Comparison of ENCODE assay signal across 8 mouse cellular contexts in the genomic region with DNA sequence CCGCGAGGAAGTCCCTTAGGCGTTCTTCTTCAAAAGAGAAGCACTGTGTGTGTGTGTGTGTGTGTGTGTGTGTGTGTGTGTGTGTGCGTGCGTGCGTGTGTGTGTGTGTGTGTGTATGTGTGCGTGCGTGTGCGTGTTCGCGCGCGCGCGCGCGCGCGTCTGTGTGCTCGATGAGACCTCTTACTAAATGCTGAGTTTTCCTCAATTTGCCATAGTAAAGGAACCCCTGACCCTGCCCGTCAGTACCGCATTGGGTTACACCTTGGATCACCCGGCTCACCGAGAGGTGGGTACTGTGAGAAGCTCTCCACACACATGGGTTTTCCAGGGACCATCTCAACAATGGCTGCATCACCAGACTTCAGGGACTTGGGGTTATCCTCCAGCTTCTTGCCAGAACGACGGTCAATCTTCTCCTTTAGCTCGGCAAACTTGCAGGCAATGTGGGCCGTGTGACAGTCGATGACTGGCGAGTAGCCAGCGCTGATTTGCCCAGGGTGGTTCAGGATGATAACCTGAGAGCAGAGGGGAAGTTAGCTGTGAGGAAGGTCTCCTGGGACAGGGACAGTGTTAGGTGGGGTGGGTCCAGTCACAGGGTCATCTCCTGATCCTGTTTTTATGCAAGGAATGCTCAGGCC. TPM values are rescaled to one million over a fixed set of nuclear protein-coding genes. Genes with fewer than 3 reads are reported as not detected.
DNase-seq lines count a peak whose midpoint lies in the region; ATAC-seq and TF ChIP-seq lines count a peak whose summit lies in the region.

No protein-coding gene starts in this region.

- no peak for TF ChIP-seq CTCF in testis, adult 2 months (IDR thresholded peaks at IDR 0.05; ENCODE audit: control insufficient read depth, insufficient read depth, insufficient replicate concordance, low read depth, low read length)

- peak overlapping the region; percentile 12; the same call in 1 of the 2 replicates for H3K4me3 ChIP-seq in testis, adult 2 months (ENCODE audit: control insufficient read depth, low read depth, low read length)
- H3K4me3 ChIP-seq in limb, embryonic 13.5 days, result peak overlapping the region; percentile 51
- peak overlapping the region; percentile 46 for H3K4me3 ChIP-seq in stomach, embryonic 16.5 days (replicated peaks; ENCODE audit: low read length)

- H3K27me3 ChIP-seq in testis, adult 2 months (ENCODE audit: control insufficient read depth, insufficient read depth, low read length), result no peaks in the 10 kb centered on the region
- H3K27me3 ChIP-seq in limb, embryonic 13.5 days, result peaks cover 84% of the 10 kb centered on the region
- H3K27me3 ChIP-seq in stomach, embryonic 16.5 days (ENCODE audit: control insufficient read depth, insufficient read depth, low read length), result peaks cover 18% of the 10 kb centered on the region; the same call in 1 of the 2 replicates

- peak; percentile 20 for DNase-seq in embryo, embryonic 11 days
- no peak for DNase-seq in embryo, embryonic 9.5 days (ENCODE audit: extremely low spot score)
- no peak for DNase-seq in testis, postnatal 14 days (ENCODE audit: low spot score)
- no peak for DNase-seq in right cerebral cortex, postnatal 25 days
- DNase-seq in adrenal gland, postnatal 10 days, result no peak

- 15% methylated on average over 31 of the region's 31 CpGs for WGBS in limb, embryonic 13.5 days
- 13% methylated on average over 31 of the region's 31 CpGs for whole genome bisulfite sequencing in stomach, embryonic 16.5 days

- peak overlapping the region; percentile 55; the same call in 1 of the 2 replicates for H3K9ac ChIP-seq in limb, embryonic 13.5 days
- no peak overlapping the region for H3K9ac ChIP-seq in stomach, embryonic 16.5 days (ENCODE audit: low read length)

- no peak for TF ChIP-seq POLR2A in testis, adult 2 months (IDR thresholded peaks at IDR 0.05; ENCODE audit: control insufficient read depth, low read depth, low read length)

- ATAC-seq in limb, embryonic 13.5 days (ENCODE audit: low FRiP score, low read depth), result no peak
- no peak for ATAC-seq in stomach, embryonic 16.5 days (ENCODE audit: insufficient read depth, low FRiP score)

- no peaks in the 10 kb centered on the region for H3K36me3 ChIP-seq in testis, adult 2 months (ENCODE audit: control insufficient read depth, insufficient read depth, low read length)
- H3K36me3 ChIP-seq in limb, embryonic 13.5 days, result no peaks in the 10 kb centered on the region
- H3K36me3 ChIP-seq in stomach, embryonic 16.5 days (ENCODE audit: control insufficient read depth, insufficient read depth, low read length), result no peaks in the 10 kb centered on the region

- no peaks in the 10 kb centered on the region for H3K9me3 ChIP-seq in limb, embryonic 13.5 days
- H3K9me3 ChIP-seq in stomach, embryonic 16.5 days (replicated peaks; ENCODE audit: control insufficient read depth, low read length), result no peaks in the 10 kb centered on the region

- H3K27ac ChIP-seq in testis, adult 2 months (ENCODE audit: control insufficient read depth, insufficient read depth, low read depth, low read length), result no peak overlapping the region
- no peak overlapping the region for H3K27ac ChIP-seq in limb, embryonic 13.5 days
- no peak overlapping the region for H3K27ac ChIP-seq in stomach, embryonic 16.5 days (ENCODE audit: low read length)

- peaks cover 6% of the 10 kb centered on the region for H3K4me1 ChIP-seq in testis, adult 2 months (ENCODE audit: control insufficient read depth, insufficient read depth, low read length)
- peaks cover 16% of the 10 kb centered on the region for H3K4me1 ChIP-seq in limb, embryonic 13.5 days
- peaks cover 4% of the 10 kb centered on the region; the same call in 1 of the 2 replicates for H3K4me1 ChIP-seq in stomach, embryonic 16.5 days (ENCODE audit: control insufficient read depth, insufficient read depth, low read length)

- peak overlapping the region; percentile 91 for H3K4me2 ChIP-seq in limb, embryonic 13.5 days (replicated peaks)
- H3K4me2 ChIP-seq in stomach, embryonic 16.5 days (ENCODE audit: low read depth, low read length), result peak overlapping the region; percentile 82

RNA-seq across cellular contexts. Expression of gene Eef1a2, which starts 8.4 kb away (rescaled TPM):
- 0.07 TPM in 2 replicates for polyA plus RNA-seq in testis, adult 2 months (2012; rRNA removed)
- not detected in 2 replicates for polyA plus RNA-seq in limb, embryonic 13.5 days (2015; fragmentation: Nextera tagmentation; extraction: Ambion mirVana)
- 0.10 and 0.17 TPM in 2 replicates for polyA plus RNA-seq in stomach, embryonic 16.5 days (2015; fragmentation: Nextera tagmentation; extraction: Ambion mirVana)
- 100 to 1,000 TPM in 1 of 2 experiments, 10 to 100 TPM in 1; 69.0 to 168 TPM for total RNA-seq in adrenal gland, postnatal 10 days (2021)

RNA-seq across cellular contexts. Expression of gene Kcnq2, which starts 13.3 kb away (rescaled TPM):
- polyA plus RNA-seq in testis, adult 2 months (2012; rRNA removed), result 9.2 and 9.8 TPM in 2 replicates
- 0.29 and 0.34 TPM in 2 replicates for polyA plus RNA-seq in limb, embryonic 13.5 days (2015; fragmentation: Nextera tagmentation; extraction: Ambion mirVana)
- 1.1 TPM in 2 replicates for polyA plus RNA-seq in stomach, embryonic 16.5 days (2015; fragmentation: Nextera tagmentation; extraction: Ambion mirVana)
- total RNA-seq in adrenal gland, postnatal 10 days (2021), result 1 to 10 TPM; 4.2 to 8.1 TPM

RNA-seq across cellular contexts. Expression of gene Ppdpf, which starts 38.6 kb away (rescaled TPM):
- 8.2 and 9.5 TPM in 2 replicates for polyA plus RNA-seq in testis, adult 2 months (2012; rRNA removed)
- 352 and 375 TPM in 2 replicates for polyA plus RNA-seq in limb, embryonic 13.5 days (2015; fragmentation: Nextera tagmentation; extraction: Ambion mirVana)
- 220 and 249 TPM in 2 replicates for polyA plus RNA-seq in stomach, embryonic 16.5 days (2015; fragmentation: Nextera tagmentation; extraction: Ambion mirVana)
- total RNA-seq in adrenal gland, postnatal 10 days (2021), result 10 to 100 TPM; 88.6 to 92.3 TPM

RNA-seq across cellular contexts. Expression of gene Ptk6, which starts 54.2 kb away (rescaled TPM):
- polyA plus RNA-seq in testis, adult 2 months (2012; rRNA removed), result 0.12 and 0.20 TPM in 2 replicates
- not detected in 2 replicates for polyA plus RNA-seq in limb, embryonic 13.5 days (2015; fragmentation: Nextera tagmentation; extraction: Ambion mirVana)
- polyA plus RNA-seq in stomach, embryonic 16.5 days (2015; fragmentation: Nextera tagmentation; extraction: Ambion mirVana), result 0.56 and 0.70 TPM in 2 replicates
- total RNA-seq in adrenal gland, postnatal 10 days (2021), result under 1 TPM; 0.06 to 0.12 TPM

Comparison
In these comparisons a context has a peak if more than half of its experiments do, and no peak if none do; other contexts are left out.
1. RNA of gene Ppdpf, which starts 38.6 kb away (polyA plus RNA-seq): 352 to 375 TPM in limb, embryonic 13.5 days and 220 to 249 TPM in stomach, embryonic 16.5 days; 8.2 to 9.5 TPM in testis, adult 2 months; every median in the first group is over 10 times any median in the second.
2. Peak in every context shown above with its lines, with median percentiles within 50 percentile points of each other: H3K4me3 ChIP-seq.